Mouse (Mus musculus): ENCODE results near the gene Tnpo2. TPM values are rescaled to one million over a fixed set of nuclear protein-coding genes. Genes with fewer than 3 reads are reported as not detected.

Gene Tnpo2
- total RNA-seq, 1 experiment from 2014 or later, result 16.9 TPM

GRCm38 (mm10) chr8:85091526-85092090 lies 54.9 kb downstream of the Tnpo2 start:
- no peak for ATAC-seq (ENCODE audit: extremely low read depth, insufficient number of reproducible peaks, low FRiP score, poor library complexity, severe bottlenecking)

GRCm38 (mm10) chr8:85095051-85095450 lies 58.3 kb downstream of the Tnpo2 start:
- no peak for ATAC-seq (ENCODE audit: extremely low read depth, insufficient number of reproducible peaks, low FRiP score, poor library complexity, severe bottlenecking)

DNA sequence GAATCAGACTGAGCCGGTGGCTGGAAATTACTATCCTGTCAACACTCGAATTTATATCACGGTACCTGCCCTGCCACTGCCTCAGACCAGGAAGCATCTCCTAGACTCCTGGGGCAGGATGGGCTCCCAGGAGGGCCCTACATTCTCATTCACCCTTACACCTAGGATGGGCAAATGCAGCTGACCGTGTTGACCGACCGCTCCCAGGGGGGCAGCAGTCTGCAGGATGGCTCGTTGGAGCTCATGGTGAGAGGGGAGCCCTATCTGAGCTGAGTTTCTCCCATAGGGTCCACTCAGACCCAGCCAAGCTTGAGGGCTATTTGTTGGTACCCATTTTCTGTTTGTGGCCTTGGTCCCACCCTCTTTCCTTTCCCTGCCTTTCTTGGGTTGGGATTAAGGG lies 58.9 kb downstream of the Tnpo2 start:
- ATAC-seq (ENCODE audit: extremely low read depth, insufficient number of reproducible peaks, low FRiP score, poor library complexity, severe bottlenecking), result no peak

DNA sequence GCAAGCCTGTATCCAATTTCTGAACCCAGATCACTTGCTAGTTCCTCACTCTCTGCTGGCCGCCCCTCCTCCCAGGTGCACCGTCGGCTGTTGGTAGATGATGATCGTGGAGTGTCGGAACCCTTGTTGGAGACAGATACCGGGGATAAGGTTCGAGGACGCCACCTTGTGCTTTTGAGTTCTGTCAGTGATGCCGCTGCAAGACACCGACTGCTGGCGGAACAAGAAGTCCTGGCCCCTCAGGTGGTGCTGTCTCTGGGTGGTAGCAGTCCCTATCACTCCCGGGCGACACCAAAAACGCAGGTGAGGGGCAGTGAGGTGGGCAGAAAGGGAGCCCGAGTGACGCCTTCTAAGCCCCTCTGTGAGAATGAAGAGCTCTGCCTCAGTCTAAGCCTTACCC lies 59.5 kb downstream of the Tnpo2 start:
- ATAC-seq (ENCODE audit: extremely low read depth, insufficient number of reproducible peaks, low FRiP score, poor library complexity, severe bottlenecking), result no peak

GRCm38 (mm10) chr8:85096850-85097249 lies 60.1 kb downstream of the Tnpo2 start:
- ATAC-seq (ENCODE audit: extremely low read depth, insufficient number of reproducible peaks, low FRiP score, poor library complexity, severe bottlenecking), result no peak

DNA sequence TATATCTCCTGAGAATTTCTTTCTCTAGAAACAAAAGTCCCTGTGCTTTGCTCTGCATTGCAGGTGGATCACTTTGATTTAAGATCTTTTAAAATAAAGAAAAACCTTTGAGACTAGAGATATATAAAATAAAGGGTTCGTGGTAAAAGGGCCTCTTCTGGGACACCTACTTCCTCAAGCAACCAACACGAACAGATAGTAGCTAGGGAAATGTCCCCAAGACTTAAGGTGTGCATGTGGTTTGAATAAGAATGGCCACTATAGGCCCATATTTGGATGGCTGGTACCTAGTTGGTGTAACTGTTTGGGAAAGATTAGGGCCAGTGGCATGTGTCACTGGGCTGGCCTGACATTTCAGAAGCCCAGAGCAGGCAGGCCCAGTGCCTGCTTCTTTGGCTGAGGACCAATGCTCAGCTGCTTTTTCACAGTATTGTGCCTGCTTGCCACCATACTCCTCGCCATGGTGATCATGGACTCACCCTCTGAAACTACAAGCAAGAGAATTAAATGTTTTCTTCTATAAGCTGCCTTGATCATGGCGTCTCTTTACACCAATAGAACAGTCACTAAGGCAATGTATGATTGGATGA lies 63.5 kb downstream of the Tnpo2 start:
- ATAC-seq (ENCODE audit: extremely low read depth, insufficient number of reproducible peaks, low FRiP score, poor library complexity, severe bottlenecking), result no peak

Other genes with a start within 250 kb of the Tnpo2 start
- gene Nfix, start 236.6 kb upstream of the Tnpo2 start, total RNA-seq (2017), result 1.7 and 3.4 TPM in 2 replicates
- gene Dand5, start 214.1 kb upstream of the Tnpo2 start, total RNA-seq (2017), result 4.5 and 5.5 TPM in 2 replicates
- 14.1 and 16.7 TPM in 2 replicates for gene Gadd45gip1, start 205.4 kb upstream of the Tnpo2 start, total RNA-seq (2017)
- 46.6 and 57.8 TPM in 2 replicates for gene Rad23a, start 196.2 kb upstream of the Tnpo2 start, total RNA-seq (2017)
- 690 and 751 TPM in 2 replicates for gene Calr, start 190.0 kb upstream of the Tnpo2 start, total RNA-seq (2017)
- 50.7 and 56.2 TPM in 2 replicates for gene Farsa, start 179.9 kb upstream of the Tnpo2 start, total RNA-seq (2017)
- 4.4 and 5.5 TPM in 2 replicates for gene Syce2, start 164.8 kb upstream of the Tnpo2 start, total RNA-seq (2017)
- gene Gcdh, start 143.0 kb upstream of the Tnpo2 start, total RNA-seq (2017), result 21.0 and 21.5 TPM in 2 replicates
- not detected in 2 replicates for gene Klf1, start 135.0 kb upstream of the Tnpo2 start, total RNA-seq (2017)
- 31.7 and 34.7 TPM in 2 replicates for gene Dnase2a, start 128.4 kb upstream of the Tnpo2 start, total RNA-seq (2017)
- gene Mast1, start 99.6 kb upstream of the Tnpo2 start, total RNA-seq (2017), result 0.12 and 0.23 TPM in 2 replicates
- gene Rtbdn, start 89.9 kb upstream of the Tnpo2 start, total RNA-seq (2017), result not detected in 2 replicates
- not detected in 2 replicates for gene Gm49661, start 67.5 kb upstream of the Tnpo2 start, total RNA-seq (2017)
- 92.5 and 96.9 TPM in 2 replicates for gene Prdx2, start 67.3 kb upstream of the Tnpo2 start, total RNA-seq (2017)
- 26.5 and 36.0 TPM in 2 replicates for gene Rnaseh2a, start 67.1 kb upstream of the Tnpo2 start, total RNA-seq (2017)
- gene Junb, start 58.2 kb upstream of the Tnpo2 start, total RNA-seq (2017), result 867 and 1,013 TPM in 2 replicates
- 8.6 and 12.0 TPM in 2 replicates for gene Hook2, start 46.3 kb upstream of the Tnpo2 start, total RNA-seq (2017)
- not detected in 2 replicates for gene Best2, start 22.4 kb upstream of the Tnpo2 start, total RNA-seq (2017)
- gene Asna1, start 11.6 kb upstream of the Tnpo2 start, total RNA-seq (2017), result 38.9 and 43.1 TPM in 2 replicates
- gene Trir, start 10.1 kb upstream of the Tnpo2 start, total RNA-seq (2017), result 124 and 193 TPM in 2 replicates
- gene Fbxw9, start 23.1 kb downstream of the Tnpo2 start, total RNA-seq (2017), result 6.3 and 7.9 TPM in 2 replicates
- not detected in 2 replicates for gene Gm5741, start 31.1 kb downstream of the Tnpo2 start, total RNA-seq (2017)
- gene Dhps, start 34.8 kb downstream of the Tnpo2 start, total RNA-seq (2017), result 41.9 and 48.2 TPM in 2 replicates
- 22.0 and 23.6 TPM in 2 replicates for gene Wdr83os, start 43.8 kb downstream of the Tnpo2 start, total RNA-seq (2017)
- 15.8 and 17.6 TPM in 2 replicates for gene Wdr83, start 44.4 kb downstream of the Tnpo2 start, total RNA-seq (2017)
- gene Man2b1, start 46.4 kb downstream of the Tnpo2 start, total RNA-seq (2017), result 192 and 197 TPM in 2 replicates
- not detected in 2 replicates for gene Zfp791, start 86.2 kb downstream of the Tnpo2 start, total RNA-seq (2017)
- gene Cks1brt, start 115.0 kb downstream of the Tnpo2 start, total RNA-seq (2017), result not detected in 2 replicates
- gene Olfr371, start 189.1 kb downstream of the Tnpo2 start, total RNA-seq (2017), result not detected in 2 replicates